Comparison of ENCODE assay signal across 9 mouse cellular contexts in genomic region chr6:136072326-136073054, GRCm38 (mm10).
"Had no signal": no experiment of that assay in that cellular context is flagged by ENCODE, and none has a peak within 500 bp of the region (broad histone marks: within the 10 kb centered on the region; RNA-seq: fewer than 3 reads in every experiment).

No protein-coding gene starts in this region.

- DNase-seq: kidney, adult 8-10 months; kidney, postnatal 25 days; layer of hippocampus, adult 9-11 months; lung, adult 2 months; lung, postnatal 36 days; thymus, adult 2 months; thymus, postnatal 25 days had no signal

- ATAC-seq: lung, postnatal 0 days; midbrain, embryonic 13.5 days had no signal
